Mouse (Mus musculus) embryonic facial prominence, embryonic 15.5 days (tissue): ENCODE data around the gene Gm11444. TPM values are rescaled to one million over a fixed set of nuclear protein-coding genes. Genes with fewer than 3 reads are reported as not detected.

Source experiments
- ATAC-seq: fragments of 200-750 bp; cut with Nextera tagmentation; 2 replicates; pipeline ENCODE4 v1.8.0; 2017; ENCODE audit warnings: low read depth, moderate TSS enrichment; ENCODE audit not compliant: insufficient number of reproducible peaks, low FRiP score, low TSS enrichment
- H3K27ac ChIP-seq: fragments of 300-500 bp; sonication (generic); replicated peaks from 2 replicates; pipeline ENCODE4 v1.5.1; 2015; ENCODE audit warnings: mild to moderate bottlenecking, inconsistent platforms
- H3K27me3 ChIP-seq: fragments of 300-500 bp; sonication (generic); 2 replicates; pipeline ENCODE4 v1.6.1; 2015; ENCODE audit warnings: inconsistent platforms
- H3K36me3 ChIP-seq: fragments of 300-500 bp; sonication (generic); 2 replicates; pipeline ENCODE4 v1.6.1; 2015; ENCODE audit warnings: mild to moderate bottlenecking, inconsistent platforms
- H3K4me1 ChIP-seq: fragments of 300-500 bp; sonication (generic); 2 replicates; pipeline ENCODE4 v1.6.1; 2015; ENCODE audit warnings: inconsistent platforms
- H3K4me2 ChIP-seq: fragments of 300-500 bp; sonication (generic); replicated peaks from 2 replicates; pipeline ENCODE4 v1.6.1; 2015; ENCODE audit warnings: mild to moderate bottlenecking, inconsistent platforms
- H3K4me3 ChIP-seq: fragments of 300-500 bp; sonication (generic); replicated peaks from 2 replicates; pipeline ENCODE4 v1.5.1; 2015; ENCODE audit warnings: mild to moderate bottlenecking, inconsistent platforms
- H3K9ac ChIP-seq: fragments of 300-500 bp; sonication (generic); 2 replicates; pipeline ENCODE4 v1.6.1; 2015; ENCODE audit warnings: inconsistent platforms
- H3K9me3 ChIP-seq: fragments of 300-500 bp; sonication (generic); replicated peaks from 2 replicates; pipeline ENCODE4 v1.6.1; 2016; ENCODE audit warnings: inconsistent platforms
- WGBS: fragments of 180-500 bp; shearing (Covaris S2); methylation state at CpG from one replicate; pipeline ENCODE4 v1.1.7; 2015; 5-methylcytosine and 5-hydroxymethylcytosine counted together
- polyA plus RNA-seq: library from polyadenylated mRNA; unstranded; fragments of >200 nt; fragmentation: Nextera tagmentation; extraction: Ambion mirVana; gene quantifications from 2 replicates; pipeline ENCODE4 v1.2.1, GENCODE M21; 2015

Gm11444 gene
- polyA plus RNA-seq, 1 experiment from 2014 or later = 0.31 TPM

GRCm38 (mm10) chr11:85840031-85840802 is 9.9 kb downstream of the Gm11444 start:
- no peak for ATAC-seq
- peak overlapping the region; percentile 47 for H3K9ac ChIP-seq
- 10% methylated on average over 27 of the region's 27 CpGs for WGBS
- no peaks in the 10 kb centered on the region for H3K36me3 ChIP-seq
- peak overlapping the region; percentile 89 for H3K27ac ChIP-seq
- H3K27me3 ChIP-seq = peaks cover 59% of the 10 kb centered on the region
- peak overlapping the region; percentile 67 for H3K4me3 ChIP-seq
- peak overlapping the region; percentile 81 for H3K4me2 ChIP-seq
- no peaks in the 10 kb centered on the region for H3K9me3 ChIP-seq
- peaks cover 75% of the 10 kb centered on the region for H3K4me1 ChIP-seq

GRCm38 (mm10) chr11:85839258-85840030 is 10.7 kb downstream of the Gm11444 start:
- Histone ChIP-seq H3K4me3 (peak overlapping the region; percentile 67), H3K9ac (peak overlapping the region; percentile 47), H3K4me1 (peaks cover 69% of the 10 kb centered on the region), H3K27ac (peak overlapping the region; percentile 89), H3K4me2 (peak overlapping the region; percentile 81), H3K27me3 (peaks cover 59% of the 10 kb centered on the region), H3K36me3 (no peaks in the 10 kb centered on the region), H3K9me3 (no peaks in the 10 kb centered on the region)
- WGBS = 26% methylated on average over 7 of the region's 7 CpGs
- ATAC-seq = no peak

- no peak for ATAC-seq
These were observed 11.5 kb downstream of the Gm11444 start for GRCm38 (mm10) chr11:85838424-85839257.

DNA sequence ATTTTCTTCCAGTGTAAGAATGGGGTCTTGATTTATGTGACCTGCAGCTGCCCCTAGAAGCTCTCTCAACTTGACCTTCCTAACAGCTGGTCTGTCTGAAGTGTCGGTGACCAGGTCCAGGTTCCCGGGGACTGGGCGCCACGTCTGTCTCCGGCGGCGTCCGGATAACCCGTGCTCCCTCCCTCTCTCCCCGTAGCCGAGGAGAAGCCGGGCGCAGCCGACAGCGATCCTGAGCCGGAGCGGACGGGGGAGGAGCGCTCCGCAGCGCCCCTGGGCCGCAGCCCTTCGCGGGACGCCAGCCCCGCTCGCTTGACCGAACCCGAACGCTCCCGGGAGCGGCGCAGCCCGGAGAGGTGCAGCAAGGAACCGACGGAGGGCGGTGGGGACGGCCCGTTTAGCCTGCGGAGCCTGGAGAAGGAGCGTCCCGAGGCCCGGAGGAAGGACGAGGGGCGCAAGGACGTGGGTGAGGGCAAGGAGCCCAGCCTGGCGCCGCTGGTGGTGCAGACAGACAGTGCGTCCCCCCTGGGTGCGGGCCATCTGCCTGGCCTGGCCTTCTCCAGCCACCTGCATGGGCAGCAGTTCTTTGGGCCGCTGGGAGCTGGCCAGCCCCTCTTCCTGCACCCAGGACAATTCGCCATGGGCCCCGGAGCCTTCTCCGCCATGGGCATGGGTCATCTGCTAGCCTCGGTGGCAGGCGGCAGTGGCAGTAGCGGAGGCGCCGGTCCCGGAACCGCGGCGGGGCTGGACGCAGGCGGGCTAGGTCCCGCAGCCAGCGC is 12.3 kb downstream of the Gm11444 start:
- H3K4me2 ChIP-seq = peak overlapping the region; percentile 81
- H3K27me3 ChIP-seq = peaks cover 60% of the 10 kb centered on the region
- peak overlapping the region; percentile 89 for H3K27ac ChIP-seq
- ATAC-seq = no peak
- 2% methylated on average over 66 of the region's 67 CpGs for WGBS
- peaks cover 62% of the 10 kb centered on the region for H3K4me1 ChIP-seq
- no peaks in the 10 kb centered on the region for H3K36me3 ChIP-seq
- H3K9ac ChIP-seq = peak overlapping the region; percentile 80
- H3K9me3 ChIP-seq = no peaks in the 10 kb centered on the region
- peak overlapping the region; percentile 67 for H3K4me3 ChIP-seq

More at GRCm38 (mm10) chr11:85838424-85839257, 11.5 kb downstream of the Gm11444 start:
- H3K27ac ChIP-seq = peak overlapping the region; percentile 89
- H3K36me3 ChIP-seq = no peaks in the 10 kb centered on the region
- peak overlapping the region; percentile 81 for H3K4me2 ChIP-seq
- no peaks in the 10 kb centered on the region for H3K9me3 ChIP-seq
- WGBS = 16% methylated on average over 20 of the region's 20 CpGs
- H3K27me3 ChIP-seq = peaks cover 61% of the 10 kb centered on the region
- H3K9ac ChIP-seq = peak overlapping the region; percentile 80
- peaks cover 65% of the 10 kb centered on the region for H3K4me1 ChIP-seq
- peak overlapping the region; percentile 67 for H3K4me3 ChIP-seq

DNA sequence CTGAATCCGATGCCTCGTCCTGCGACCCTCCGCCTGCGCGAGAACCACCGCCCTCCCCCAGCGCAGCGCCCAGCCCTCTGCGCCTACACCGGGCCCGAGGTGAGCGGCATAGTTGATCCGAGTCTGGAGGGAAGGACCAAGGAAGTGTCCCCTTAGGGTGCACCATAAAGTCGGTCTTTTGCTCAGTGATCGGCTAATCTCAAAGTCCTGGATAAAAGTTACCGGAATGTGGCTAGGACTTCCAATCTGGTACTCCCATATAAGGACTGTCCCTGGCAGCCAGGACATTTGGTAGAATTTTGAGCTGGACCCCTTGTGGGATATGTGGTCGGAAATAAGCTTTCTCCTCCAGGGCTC is 12.9 kb downstream of the Gm11444 start:
- Histone ChIP-seq H3K9ac (peak overlapping the region; percentile 80), H3K9me3 (no peaks in the 10 kb centered on the region), H3K4me3 (peak overlapping the region; percentile 67), H3K27me3 (peaks cover 57% of the 10 kb centered on the region), H3K4me1 (peaks cover 60% of the 10 kb centered on the region), H3K27ac (peak overlapping the region; percentile 89), H3K4me2 (peak overlapping the region; percentile 81), H3K36me3 (no peaks in the 10 kb centered on the region)
- WGBS = 5% methylated on average over 18 of the region's 18 CpGs
- ATAC-seq = no peak

DNA sequence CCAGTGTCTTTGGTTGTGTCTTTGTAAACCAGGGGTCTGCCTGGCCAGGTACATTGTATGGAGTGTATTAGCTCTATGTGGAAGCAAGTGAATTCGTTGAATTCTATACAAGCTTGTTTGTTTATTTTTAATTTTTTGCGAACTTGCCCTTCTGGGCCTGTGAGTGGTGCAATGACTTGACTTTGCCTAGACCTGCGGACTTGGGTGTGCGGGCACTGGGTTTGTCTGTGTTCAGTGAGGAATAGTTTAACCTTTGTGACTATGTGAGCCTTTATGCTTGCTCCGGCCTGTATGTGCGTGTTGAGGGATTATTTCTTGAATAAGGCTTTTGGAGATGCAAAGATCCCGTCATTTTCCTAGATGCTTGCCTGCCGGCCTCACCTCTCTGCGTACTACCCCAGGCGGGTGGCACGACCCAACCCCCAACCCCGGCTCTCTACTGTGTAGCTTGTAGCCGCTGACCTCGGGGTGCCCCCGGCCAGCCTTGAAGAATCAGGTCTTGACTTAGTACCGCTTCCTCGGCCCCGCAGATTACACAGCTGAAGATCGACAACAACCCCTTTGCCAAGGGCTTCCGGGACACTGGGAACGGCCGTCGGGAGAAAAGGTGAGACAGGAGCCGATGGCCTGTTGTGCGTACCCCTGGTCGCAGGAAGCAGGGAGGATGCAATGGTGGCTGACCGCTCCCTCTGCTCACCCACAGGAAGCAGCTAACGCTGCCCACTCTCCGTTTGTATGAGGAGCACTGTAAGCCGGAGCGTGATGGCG is 13.4 kb downstream of the Gm11444 start:
- Histone ChIP-seq H3K36me3 (no peaks in the 10 kb centered on the region), H3K4me2 (peak overlapping the region; percentile 81), H3K9me3 (no peaks in the 10 kb centered on the region), H3K4me1 (peaks cover 61% of the 10 kb centered on the region), H3K27me3 (peaks cover 62% of the 10 kb centered on the region), H3K9ac (peak overlapping the region; percentile 80), H3K27ac (peak overlapping the region; percentile 89), H3K4me3 (peak overlapping the region; percentile 67)
- no peak for ATAC-seq
- WGBS = 10% methylated on average over 32 of the region's 32 CpGs

- WGBS = 14% methylated on average over 16 of the region's 16 CpGs
- H3K4me1 ChIP-seq = peaks cover 60% of the 10 kb centered on the region
- peaks cover 65% of the 10 kb centered on the region for H3K27me3 ChIP-seq
- H3K36me3 ChIP-seq = no peaks in the 10 kb centered on the region
- ATAC-seq = no peak
- peak overlapping the region; percentile 89 for H3K27ac ChIP-seq
- H3K4me2 ChIP-seq = peak overlapping the region; percentile 81
- peak overlapping the region; percentile 80 for H3K9ac ChIP-seq
- no peaks in the 10 kb centered on the region for H3K9me3 ChIP-seq
- peak overlapping the region; percentile 67 for H3K4me3 ChIP-seq
These were observed 14.2 kb downstream of the Gm11444 start for GRCm38 (mm10) chr11:85835753-85836522.

DNA sequence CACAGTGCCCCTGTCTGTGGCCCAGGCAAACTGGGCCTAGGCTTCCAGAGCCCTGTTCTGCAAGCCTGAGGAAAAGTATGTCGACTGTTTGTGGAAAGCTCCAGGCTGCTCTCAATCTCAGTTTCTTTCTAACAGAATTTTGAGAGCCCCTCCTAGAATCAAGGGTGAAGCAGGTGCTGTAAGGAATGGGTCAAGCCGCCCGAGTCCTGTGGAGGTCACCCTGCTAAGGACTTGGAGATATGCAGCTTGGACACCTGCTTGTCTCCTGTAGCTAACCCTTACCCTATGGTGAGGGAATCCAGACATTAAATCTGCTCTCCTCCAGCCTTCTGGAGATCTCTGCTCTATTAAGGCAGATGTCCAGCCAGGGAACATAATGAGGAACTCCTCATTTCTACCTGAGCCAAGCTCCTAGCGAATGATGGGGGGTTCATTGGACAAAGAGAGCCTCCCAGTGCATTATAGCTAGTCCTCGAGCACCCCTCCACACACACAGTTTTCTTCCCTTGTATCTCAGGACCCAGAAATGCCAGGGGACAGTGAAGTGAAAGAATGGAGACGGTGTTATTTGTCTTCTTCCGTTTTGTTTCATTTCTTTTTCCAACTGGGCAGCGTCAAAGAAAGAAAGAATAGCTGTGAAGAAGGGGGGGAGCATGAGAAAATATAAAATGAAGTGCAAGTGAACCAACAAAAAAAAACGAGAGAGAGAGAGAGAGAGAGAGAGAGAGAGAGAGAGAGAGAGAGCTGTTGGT is 15.0 kb downstream of the Gm11444 start:
- Histone ChIP-seq H3K27me3 (peaks cover 65% of the 10 kb centered on the region), H3K9me3 (no peaks in the 10 kb centered on the region), H3K9ac (peak overlapping the region; percentile 80; the same call in 1 of the 2 replicates), H3K4me3 (peak overlapping the region; percentile 67), H3K36me3 (no peaks in the 10 kb centered on the region), H3K27ac (peak overlapping the region; percentile 89), H3K4me2 (peak overlapping the region; percentile 81), H3K4me1 (peaks cover 60% of the 10 kb centered on the region)
- no peak for ATAC-seq
- WGBS = 15% methylated on average over 9 of the region's 9 CpGs

- no peak for ATAC-seq
- peak overlapping the region; percentile 89 for H3K27ac ChIP-seq
- H3K9ac ChIP-seq = peak overlapping the region; percentile 80
- H3K27me3 ChIP-seq = peaks cover 65% of the 10 kb centered on the region
- no peaks in the 10 kb centered on the region for H3K36me3 ChIP-seq
- WGBS = 13% methylated on average over 17 of the region's 17 CpGs
- peaks cover 62% of the 10 kb centered on the region for H3K4me1 ChIP-seq
- H3K4me2 ChIP-seq = peak overlapping the region; percentile 81
- H3K9me3 ChIP-seq = no peaks in the 10 kb centered on the region
- peak overlapping the region; percentile 67 for H3K4me3 ChIP-seq
These were observed 15.7 kb downstream of the Gm11444 start for GRCm38 (mm10) chr11:85834386-85834931.
